Mouse (Mus musculus) midbrain, postnatal 0 days (tissue): ENCODE results near the gene Ssbp3. TPM values are rescaled to one million over a fixed set of nuclear protein-coding genes. Genes with fewer than 3 reads are reported as not detected.

Source experiments
- ATAC-seq: fragments of 200-750 bp; cut with Nextera tagmentation; 2 replicates; pipeline ENCODE4 v1.8.0; 2017; ENCODE audit warnings: moderate number of reproducible peaks, mild to moderate bottlenecking, moderate TSS enrichment, moderate library complexity; ENCODE audit not compliant: low FRiP score
- DNase-seq: peaks from one replicate; pipeline ENCODE4 v3.0.0-alpha.2; 2015; ENCODE audit warnings: low spot score
- H3K27ac ChIP-seq: fragments of 300-500 bp; sonication (generic); 2 replicates; pipeline ENCODE4 v1.5.1; 2014; ENCODE audit warnings: low read depth, mild to moderate bottlenecking, low read length, mixed read lengths
- H3K27me3 ChIP-seq: fragments of 300-500 bp; sonication (generic); 2 replicates; pipeline ENCODE4 v1.6.1; 2014; ENCODE audit warnings: low read length, control low read depth, mixed read lengths; ENCODE audit not compliant: insufficient read depth
- H3K36me3 ChIP-seq: fragments of 300-500 bp; sonication (generic); 2 replicates; pipeline ENCODE4 v1.6.1; 2014; ENCODE audit warnings: low read length, control low read depth, mixed read lengths; ENCODE audit not compliant: insufficient read depth
- H3K4me1 ChIP-seq: fragments of 300-500 bp; sonication (generic); 2 replicates; pipeline ENCODE4 v1.6.1; 2014; ENCODE audit warnings: mild to moderate bottlenecking, control low read depth, antibody characterized with exemption, low read length, mixed read lengths; ENCODE audit not compliant: insufficient read depth
- H3K4me2 ChIP-seq: fragments of 300-500 bp; sonication (generic); 2 replicates; pipeline ENCODE4 v1.6.1; 2014; ENCODE audit warnings: low read depth, mild to moderate bottlenecking, low read length, mixed read lengths; ENCODE audit not compliant: poor library complexity, severe bottlenecking
- H3K4me3 ChIP-seq: fragments of 300-500 bp; sonication (generic); 2 replicates; pipeline ENCODE4 v1.5.1; 2014; ENCODE audit warnings: low read depth, mild to moderate bottlenecking, low read length, moderate library complexity
- H3K9ac ChIP-seq: fragments of 300-500 bp; sonication (generic); replicated peaks from 2 replicates; pipeline ENCODE4 v1.6.1; 2014; ENCODE audit warnings: mild to moderate bottlenecking, low read length, moderate library complexity, mixed read lengths; ENCODE audit not compliant: poor library complexity, severe bottlenecking
- H3K9me3 ChIP-seq: fragments of 300-500 bp; sonication (generic); 2 replicates; pipeline ENCODE4 v1.6.1; 2016; ENCODE audit warnings: low read length, control low read depth
- CTCF ChIP-seq: IDR thresholded peaks from 2 replicates; pipeline ENCODE4 v1.5.1; 2016; ENCODE audit warnings: antibody characterized with exemption, mild to moderate bottlenecking
- WGBS: fragments of 180-500 bp; shearing (Covaris S2); extraction: QIAGEN DNeasy Blood & Tissue Kit; methylation state at CpG from one replicate; pipeline ENCODE4 v1.1.7; 2014; 5-methylcytosine and 5-hydroxymethylcytosine counted together
- polyA plus RNA-seq: library from polyadenylated mRNA; unstranded; fragments of >200 nt; fragmentation: Nextera tagmentation; extraction: Ambion mirVana; gene quantifications from 2 replicates; pipeline ENCODE4 v1.2.1, GENCODE M21; 2015
- total RNA-seq: library from RNA; depleted of rRNA; stranded (reverse); fragments of >200 nt; gene quantifications from 2 replicates; pipeline ENCODE4 v1.2.3, GENCODE M21; 2014

The Ssbp3 gene
- total and polyA plus RNA-seq, 2 experiments from 2014 or later: 126 to 172 TPM

- H3K4me2 ChIP-seq: no peak overlapping the region
- TF ChIP-seq CTCF: no peak
- ATAC-seq: no peak
- no peak overlapping the region for H3K27ac ChIP-seq
- 93% methylated on average over 6 of the region's 6 CpGs for WGBS
- H3K36me3 ChIP-seq: peaks cover 50% of the 10 kb centered on the region
- no peaks in the 10 kb centered on the region for H3K9me3 ChIP-seq
- no peaks in the 10 kb centered on the region for H3K4me1 ChIP-seq
- no peaks in the 10 kb centered on the region for H3K27me3 ChIP-seq
- DNase-seq: no peak
- no peak overlapping the region for H3K9ac ChIP-seq
- no peak overlapping the region for H3K4me3 ChIP-seq
These were observed 131.8 kb downstream of the Ssbp3 start for GRCm38 (mm10) chr4:107042304-107042703.

GRCm38 (mm10) chr4:107045188-107045587 lies 134.7 kb downstream of the Ssbp3 start:
- H3K4me2 ChIP-seq: no peak overlapping the region
- 97% methylated on average over 13 of the region's 13 CpGs for WGBS
- peaks cover 48% of the 10 kb centered on the region for H3K36me3 ChIP-seq
- TF ChIP-seq CTCF: no peak
- no peak for ATAC-seq
- no peaks in the 10 kb centered on the region for H3K27me3 ChIP-seq
- H3K4me1 ChIP-seq: no peaks in the 10 kb centered on the region
- H3K9me3 ChIP-seq: no peaks in the 10 kb centered on the region
- no peak overlapping the region for H3K27ac ChIP-seq
- no peak for DNase-seq
- no peak overlapping the region for H3K4me3 ChIP-seq
- H3K9ac ChIP-seq: no peak overlapping the region

GRCm38 (mm10) chr4:107047806-107048205 lies 137.3 kb downstream of the Ssbp3 start:
- WGBS: 90% methylated on average over 5 of the region's 5 CpGs
- Histone ChIP-seq H3K36me3 (peaks cover 30% of the 10 kb centered on the region), H3K4me1 (no peaks in the 10 kb centered on the region), H3K9ac (no peak overlapping the region), H3K4me2 (no peak overlapping the region), H3K27me3 (no peaks in the 10 kb centered on the region), H3K4me3 (no peak overlapping the region), H3K27ac (no peak overlapping the region), H3K9me3 (no peaks in the 10 kb centered on the region)
- no peak for DNase-seq
- TF ChIP-seq CTCF: no peak
- ATAC-seq: no peak

- 75% methylated on average over 11 of the region's 11 CpGs for WGBS
- peak; percentile 21; the same call in 1 of the 2 replicates for ATAC-seq
These were observed 138.2 kb downstream of the Ssbp3 start for GRCm38 (mm10) chr4:107048568-107049162.

GRCm38 (mm10) chr4:107051889-107052288 lies 141.4 kb downstream of the Ssbp3 start:
- TF ChIP-seq CTCF: no peak
- no peak for DNase-seq

More at GRCm38 (mm10) chr4:107048568-107049162, 138.2 kb downstream of the Ssbp3 start:
- no peak overlapping the region for H3K9ac ChIP-seq
- no peak overlapping the region for H3K27ac ChIP-seq
- H3K27me3 ChIP-seq: no peaks in the 10 kb centered on the region
- H3K9me3 ChIP-seq: no peaks in the 10 kb centered on the region
- peaks cover 30% of the 10 kb centered on the region for H3K36me3 ChIP-seq
- DNase-seq: peak; percentile 76
- no peaks in the 10 kb centered on the region for H3K4me1 ChIP-seq
- H3K4me3 ChIP-seq: no peak overlapping the region
- H3K4me2 ChIP-seq: no peak overlapping the region
- no peak for TF ChIP-seq CTCF

GRCm38 (mm10) chr4:107052962-107053553 lies 142.6 kb downstream of the Ssbp3 start:
- H3K9me3 ChIP-seq: no peaks in the 10 kb centered on the region

More at GRCm38 (mm10) chr4:107051889-107052288, 141.4 kb downstream of the Ssbp3 start:
- Histone ChIP-seq H3K36me3 (peaks cover 29% of the 10 kb centered on the region), H3K4me2 (no peak overlapping the region), H3K4me1 (no peaks in the 10 kb centered on the region), H3K4me3 (no peak overlapping the region), H3K9me3 (no peaks in the 10 kb centered on the region), H3K27ac (no peak overlapping the region), H3K27me3 (no peaks in the 10 kb centered on the region), H3K9ac (no peak overlapping the region)
- WGBS: 66% methylated on average over 4 of the region's 4 CpGs
- ATAC-seq: no peak

More at GRCm38 (mm10) chr4:107052962-107053553, 142.6 kb downstream of the Ssbp3 start:
- Histone ChIP-seq H3K36me3 (peaks cover 28% of the 10 kb centered on the region), H3K4me1 (no peaks in the 10 kb centered on the region), H3K4me3 (no peak overlapping the region), H3K27ac (no peak overlapping the region), H3K9ac (no peak overlapping the region), H3K27me3 (no peaks in the 10 kb centered on the region), H3K4me2 (no peak overlapping the region)
- no peak for TF ChIP-seq CTCF
- ATAC-seq: no peak
- no peak for DNase-seq
- WGBS: 44% methylated on average over 5 of the region's 5 CpGs
